Mouse (Mus musculus): Measurements from ENCODE around the gene Pde6h.

Pde6h gene

GRCm38 (mm10) chr6:136940188-136940960 lies 16.7 kb downstream of the Pde6h start:
- DNase-seq (ENCODE audit: inconsistent ontology term) = no peak

GRCm38 (mm10) chr6:136941051-136942021 lies 17.7 kb downstream of the Pde6h start, which contains the start of gene Arhgdib:
Gene Arhgdib (minus strand): TSS chr6:136941899.
- DNase-seq (ENCODE audit: inconsistent ontology term) = no peak

DNA sequence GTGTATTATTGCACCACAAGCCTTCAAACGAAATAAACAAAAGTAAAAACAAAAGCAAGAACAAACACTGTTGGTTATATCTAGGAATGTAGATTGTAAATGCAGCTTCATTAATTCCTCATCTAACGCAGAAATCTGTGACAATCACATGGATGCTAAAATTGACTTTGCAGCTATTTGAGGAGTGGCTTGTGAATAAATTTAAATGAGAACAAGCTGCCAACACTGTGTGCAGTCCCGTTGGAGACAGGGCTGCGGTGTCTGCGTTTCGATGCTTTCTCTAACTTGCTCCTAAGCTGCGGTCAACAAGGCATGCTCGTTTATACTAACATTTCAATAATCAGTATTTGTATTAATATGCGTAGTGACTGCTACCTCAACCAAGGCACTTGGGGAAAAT lies 18.6 kb downstream of the Pde6h start:
- DNase-seq (ENCODE audit: inconsistent ontology term) = no peak

- no peak for DNase-seq (ENCODE audit: inconsistent ontology term)
Measured at GRCm38 (mm10) chr6:136943392-136943791, 19.8 kb downstream of the Pde6h start.

DNA sequence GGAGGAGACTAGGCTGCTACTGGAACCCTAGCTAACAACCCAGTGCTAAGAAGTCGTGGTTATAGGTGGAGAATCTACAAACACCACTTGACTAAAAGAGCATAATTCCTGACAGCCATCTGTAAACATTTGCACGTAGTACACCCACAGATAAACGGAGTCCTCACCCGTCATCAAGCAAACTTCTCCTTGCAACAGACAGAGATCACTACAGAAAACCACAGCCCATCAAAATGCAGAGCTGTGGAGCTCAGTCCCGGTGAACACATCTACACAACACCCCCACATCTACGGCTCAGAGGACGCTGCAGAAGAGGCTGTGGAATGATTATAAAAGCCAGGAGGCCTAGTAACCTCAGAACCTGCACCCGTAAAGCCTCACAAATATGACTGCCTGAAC lies 20.9 kb downstream of the Pde6h start:
- DNase-seq (ENCODE audit: inconsistent ontology term) = no peak

DNA sequence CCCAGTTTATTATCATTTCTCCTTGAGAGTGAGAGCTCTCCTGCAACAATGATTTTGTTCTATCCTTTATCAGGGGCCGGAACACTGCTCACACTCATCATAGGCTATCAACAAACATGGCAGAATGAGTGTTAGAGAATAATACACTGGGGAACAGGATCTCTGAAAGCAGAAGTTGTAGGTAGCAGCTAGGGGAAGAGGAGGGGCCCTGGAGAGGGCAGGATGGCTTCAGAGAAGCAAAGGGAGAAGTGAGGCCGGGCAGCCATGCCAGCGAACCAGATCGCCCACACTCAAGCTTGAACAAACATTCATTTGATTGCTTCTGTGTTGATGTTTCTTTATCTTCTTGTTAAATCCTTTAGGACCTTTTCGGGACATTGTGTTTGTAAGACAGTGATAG lies 22.6 kb downstream of the Pde6h start:
- no peak for DNase-seq (ENCODE audit: inconsistent ontology term)

DNA sequence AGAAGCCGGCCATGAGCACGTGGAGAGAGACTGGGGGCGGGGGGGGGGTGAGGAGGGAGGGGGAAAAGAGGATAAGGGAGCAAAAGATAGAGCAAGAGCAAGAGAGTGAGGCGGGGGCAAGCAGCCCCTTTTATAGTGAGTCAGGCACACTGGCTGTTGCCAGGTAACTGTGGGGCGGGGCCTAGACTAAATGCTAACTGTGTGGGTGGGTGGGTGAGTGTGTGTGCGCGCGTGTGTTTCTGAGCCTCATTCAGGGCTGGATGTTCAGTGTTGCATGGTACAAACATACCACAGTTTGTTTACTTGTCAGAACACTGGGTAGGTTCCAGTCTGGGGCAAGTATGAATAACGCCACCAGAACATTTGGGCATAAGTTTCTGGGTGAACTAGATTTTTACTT lies 23.3 kb downstream of the Pde6h start:
- no peak for DNase-seq (ENCODE audit: inconsistent ontology term)

GRCm38 (mm10) chr6:136947716-136948115 lies 24.1 kb downstream of the Pde6h start:
- peak; percentile 38 for DNase-seq (ENCODE audit: inconsistent ontology term)

- no peak for DNase-seq (ENCODE audit: inconsistent ontology term)
Measured at GRCm38 (mm10) chr6:136950171-136950570, 26.5 kb downstream of the Pde6h start.

- DNase-seq (ENCODE audit: inconsistent ontology term) = no peak
Measured at GRCm38 (mm10) chr6:136952930-136953329, 29.3 kb downstream of the Pde6h start.

DNA sequence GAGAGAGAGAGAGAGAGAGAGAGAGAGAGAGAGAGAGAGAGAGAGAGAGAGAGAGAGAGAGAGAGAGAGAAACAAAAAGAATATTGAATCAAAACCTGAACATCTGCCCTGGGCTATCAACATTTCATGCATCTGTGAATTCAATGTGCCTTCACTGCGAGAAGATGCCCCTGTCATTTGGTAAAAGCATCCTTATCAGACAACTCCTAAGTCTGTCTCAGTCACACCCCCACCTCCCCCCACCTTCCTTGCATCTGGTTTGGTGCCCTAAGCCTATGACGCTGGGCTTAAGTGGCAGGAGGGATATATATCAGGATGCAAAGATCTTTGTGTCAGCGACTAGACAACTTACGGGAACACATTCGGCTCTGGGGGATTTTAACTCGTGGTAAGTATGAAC lies 30.6 kb downstream of the Pde6h start:
- no peak for DNase-seq (ENCODE audit: inconsistent ontology term)

DNA sequence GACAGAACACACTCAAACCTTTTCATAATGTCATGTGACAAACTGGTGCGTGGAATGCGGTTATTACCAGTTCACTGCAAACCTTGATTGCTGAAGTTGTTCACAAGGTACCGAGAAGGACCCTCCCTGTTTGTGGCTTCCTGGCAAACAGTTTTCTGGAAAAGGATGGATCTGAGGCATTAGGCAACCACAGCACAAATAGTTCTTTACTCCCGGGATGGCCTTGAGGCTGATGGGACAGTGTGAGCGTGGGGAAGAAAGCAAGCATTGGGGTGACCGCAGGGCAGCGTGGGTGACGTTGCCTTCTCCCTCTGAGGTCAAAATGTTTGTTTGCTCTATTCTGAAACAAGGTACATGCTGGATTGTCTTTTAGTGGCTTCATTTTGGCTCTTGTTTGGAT lies 31.1 kb downstream of the Pde6h start:
- DNase-seq (ENCODE audit: inconsistent ontology term) = no peak

DNA sequence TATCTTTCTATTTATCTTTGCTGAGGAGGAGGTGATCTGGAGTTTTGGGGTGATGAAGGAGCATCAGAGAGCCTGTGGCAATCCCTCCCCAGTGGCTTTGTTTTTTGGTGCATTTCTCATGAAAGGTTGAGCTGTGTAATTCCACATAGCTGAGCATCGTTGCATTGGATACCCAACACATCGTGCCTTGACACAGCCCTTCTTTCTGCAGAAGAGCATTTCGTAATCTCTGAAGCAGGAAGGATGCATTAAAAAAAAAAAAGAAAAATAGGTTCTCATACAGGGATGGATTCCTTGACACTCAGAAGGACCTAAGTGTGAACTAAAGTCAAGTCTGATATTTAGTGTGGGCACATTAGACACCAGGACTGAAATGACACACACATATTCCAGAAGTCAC lies 31.6 kb downstream of the Pde6h start:
- DNase-seq (ENCODE audit: inconsistent ontology term) = no peak

- DNase-seq (ENCODE audit: inconsistent ontology term) = no peak
Measured at GRCm38 (mm10) chr6:136957062-136957461, 33.4 kb downstream of the Pde6h start.

DNA sequence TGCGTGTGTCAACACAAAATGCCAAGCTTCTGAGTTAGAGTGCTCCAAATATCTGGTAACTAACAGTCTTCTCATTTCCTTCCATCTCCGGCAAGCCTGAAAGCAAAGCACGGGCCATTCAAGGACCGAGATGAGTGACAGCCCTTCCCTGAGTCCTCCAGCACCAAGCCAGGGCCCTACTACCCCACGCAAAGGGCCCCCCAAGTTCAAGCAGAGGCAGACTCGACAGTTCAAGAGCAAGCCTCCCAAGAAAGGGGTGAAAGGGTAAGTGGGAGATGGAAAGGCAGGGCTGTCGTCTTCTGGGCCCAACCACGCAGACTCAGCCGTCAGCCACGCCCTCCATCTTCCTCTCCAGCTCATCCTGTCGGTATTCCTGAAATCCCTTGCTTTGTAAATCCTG lies 35.5 kb downstream of the Pde6h start:
- no peak for DNase-seq (ENCODE audit: inconsistent ontology term)

DNA sequence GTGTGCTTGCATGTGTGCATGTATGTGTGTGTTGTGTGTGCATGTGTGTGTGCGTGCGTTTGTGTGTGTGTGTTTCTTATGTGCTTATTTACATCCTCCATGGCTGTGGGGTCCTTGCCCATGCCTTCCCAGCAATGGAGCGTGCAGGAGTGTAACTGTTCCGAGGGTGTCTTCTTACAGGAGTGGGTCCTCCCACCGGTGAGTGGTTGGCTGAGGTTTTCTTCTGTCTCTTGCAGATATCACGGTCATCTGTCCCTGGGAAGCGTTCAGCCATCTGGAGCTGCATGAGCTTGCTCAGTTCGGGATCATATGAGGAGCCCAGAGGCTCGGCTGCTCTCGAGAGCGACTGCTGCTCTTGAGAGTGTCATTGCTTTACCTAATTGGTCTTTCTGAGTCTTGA lies 39.3 kb downstream of the Pde6h start:
- no peak for DNase-seq (ENCODE audit: inconsistent ontology term)

DNA sequence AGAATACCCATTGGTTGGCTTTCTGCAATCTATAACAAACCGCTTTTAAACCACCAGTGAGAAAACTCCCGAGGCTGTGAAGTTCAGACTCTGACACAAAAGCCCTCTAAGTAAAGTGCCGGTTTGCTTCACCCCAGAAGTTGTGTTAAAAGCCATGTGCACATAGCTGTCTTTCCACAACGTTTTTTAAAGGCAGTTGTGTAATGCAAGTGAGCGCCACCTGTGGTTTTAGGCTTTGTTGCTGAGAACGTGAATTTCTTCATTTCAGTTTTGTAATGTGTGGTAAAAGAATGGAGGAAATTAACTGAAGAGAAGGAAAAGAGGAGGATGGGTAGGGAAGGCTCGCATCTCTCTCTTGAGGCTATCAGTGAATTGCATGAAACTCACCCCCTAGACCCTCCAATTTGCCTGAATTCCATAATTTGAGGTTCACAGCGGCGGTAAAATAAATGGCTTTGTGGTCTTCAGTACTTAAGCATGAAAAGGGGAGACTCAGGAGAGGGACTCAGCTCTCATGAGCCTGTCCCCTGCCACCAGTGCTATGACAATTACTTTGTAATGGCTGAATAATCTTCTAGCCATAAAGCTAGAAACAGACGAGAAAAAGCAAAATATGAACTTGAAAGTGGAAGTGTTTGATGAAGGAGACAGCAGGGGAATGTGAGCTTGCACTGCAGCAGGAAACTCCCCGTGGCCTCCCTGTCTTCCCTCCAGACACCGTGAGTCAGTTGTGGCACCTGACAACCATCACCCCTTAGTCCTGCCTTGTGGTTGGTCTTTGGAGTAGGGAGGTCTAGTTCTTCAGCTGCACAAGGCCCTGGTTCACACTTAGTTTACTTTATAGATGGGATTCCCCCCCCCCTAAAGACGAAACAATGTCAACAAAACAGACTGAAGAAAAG lies 41.2 kb downstream of the Pde6h start:
- no peak for DNase-seq (ENCODE audit: inconsistent ontology term)

- DNase-seq (ENCODE audit: inconsistent ontology term) = peak; percentile 35
Measured at GRCm38 (mm10) chr6:136965912-136966311, 42.3 kb downstream of the Pde6h start.

GRCm38 (mm10) chr6:136967466-136967865 lies 43.8 kb downstream of the Pde6h start:
- DNase-seq (ENCODE audit: inconsistent ontology term) = no peak

DNA sequence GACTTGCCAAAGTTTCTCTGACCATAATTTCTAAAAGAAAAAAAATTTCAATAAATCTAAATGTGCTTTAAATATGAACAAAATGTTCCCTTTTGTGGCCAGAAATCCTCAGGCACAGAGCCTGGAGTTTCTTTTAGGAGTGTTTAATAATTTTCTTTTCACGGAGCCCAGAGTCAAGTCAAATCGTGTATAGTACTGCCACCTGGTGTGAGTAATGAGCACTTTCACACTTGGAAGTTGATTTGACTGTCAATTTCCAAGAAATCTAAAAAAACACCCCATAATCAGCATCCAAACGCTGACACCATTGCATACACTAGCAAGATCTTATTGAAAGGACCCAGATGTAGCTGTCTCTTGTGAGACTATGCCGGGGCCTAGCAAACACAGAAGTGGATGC lies 45.2 kb downstream of the Pde6h start:
- DNase-seq (ENCODE audit: inconsistent ontology term) = peak; percentile 20

GRCm38 (mm10) chr6:136979274-136980082 lies 55.8 kb downstream of the Pde6h start:
- no peak for DNase-seq (ENCODE audit: inconsistent ontology term)

All from Muller cell, postnatal 12 days (primary cell).